Mouse (Mus musculus) stomach, postnatal 0 days (tissue): ENCODE results near the gene Rc3h2.

Source experiments
- CTCF ChIP-seq: IDR thresholded peaks from 2 replicates; pipeline ENCODE4 v1.5.1; 2016; ENCODE audit warnings: antibody characterized with exemption, low read depth, mild to moderate bottlenecking, moderate library complexity
- EP300 ChIP-seq: optimal IDR thresholded peaks from 2 replicates; pipeline ENCODE3; 2016; ENCODE audit warnings: antibody characterized with exemption

- TF ChIP-seq EP300 (no peak), CTCF (no peak)
These were observed 800 bp downstream of the Rc3h2 start for GRCm38 (mm10) chr2:37421903-37422302.
